Mouse (Mus musculus) liver, embryonic 14.5 days (tissue): Measurements from ENCODE around the gene Hopx. TPM values are rescaled to one million over a fixed set of nuclear protein-coding genes. Genes with fewer than 3 reads are reported as not detected.

Experiments
- ATAC-seq: fragments of 200-750 bp; cut with Nextera tagmentation; 2 replicates; pipeline ENCODE4 v1.8.0; 2017; ENCODE audit warnings: moderate number of reproducible peaks, mild to moderate bottlenecking, moderate library complexity; ENCODE audit not compliant: insufficient read depth
- DNase-seq, 3 experiments: peaks; one replicate each; pipeline ENCODE4 v3.0.0-alpha.2; 2012 to 2013; ENCODE audit warnings: low read depth in 3 of 3, low spot score in 3 of 3
- H3K27ac ChIP-seq: fragments of 300-500 bp; sonication (generic); 2 replicates; pipeline ENCODE4 v1.5.1; 2014; ENCODE audit warnings: moderate library complexity, mild to moderate bottlenecking, control low read depth, inconsistent platforms
- H3K27me3 ChIP-seq: fragments of 300-500 bp; sonication (generic); 2 replicates; pipeline ENCODE4 v1.6.1; 2014; ENCODE audit warnings: mild to moderate bottlenecking, low read length, moderate library complexity; ENCODE audit not compliant: control insufficient read depth, insufficient read depth
- H3K36me3 ChIP-seq: fragments of 300-500 bp; sonication (generic); replicated peaks from 2 replicates; pipeline ENCODE4 v1.6.1; 2014; ENCODE audit warnings: low read depth; ENCODE audit not compliant: control insufficient read depth, insufficient read depth
- H3K4me1 ChIP-seq, 2 experiments: fragments of 200-500 bp in 1 of 2; fragments of 300-500 bp in 1 of 2; sonication (generic) in 1 of 2; replicated peaks; 2 replicates each; pipeline ENCODE4 v1.6.1; 2012 to 2014; ENCODE audit warnings: antibody characterized with exemption in 1 of 2, inconsistent platforms in 1 of 2, low read length in 1 of 2; ENCODE audit not compliant: control insufficient read depth in 2 of 2, insufficient read depth in 2 of 2
- H3K4me2 ChIP-seq: fragments of 300-500 bp; sonication (generic); 2 replicates; pipeline ENCODE4 v1.6.1; 2014; ENCODE audit warnings: low read depth, mild to moderate bottlenecking, control low read depth, moderate library complexity
- H3K4me3 ChIP-seq, 2 experiments: fragments of 200-500 bp in 1 of 2; fragments of 300-500 bp in 1 of 2; sonication (generic) in 1 of 2; 2 replicates each; pipeline ENCODE4 v1.5.1; 2012 to 2014; ENCODE audit warnings: low read depth in 2 of 2, low read length in 2 of 2, mild to moderate bottlenecking in 2 of 2, control low read depth in 1 of 2, inconsistent platforms in 1 of 2, moderate library complexity in 1 of 2; ENCODE audit not compliant: insufficient read depth in 1 of 2
- H3K9ac ChIP-seq: fragments of 300-500 bp; sonication (generic); replicated peaks from 2 replicates; pipeline ENCODE4 v1.6.1; 2014; ENCODE audit warnings: mild to moderate bottlenecking, control low read depth, moderate library complexity
- H3K9me3 ChIP-seq: fragments of 300-500 bp; sonication (generic); 2 replicates; pipeline ENCODE4 v1.6.1; 2016; ENCODE audit warnings: low read length, mixed read lengths; ENCODE audit not compliant: control insufficient read depth
- CTCF ChIP-seq: IDR thresholded peaks from 2 replicates; pipeline ENCODE4 v1.5.1; 2016; ENCODE audit warnings: antibody characterized with exemption, low read depth, control low read depth
- EP300 ChIP-seq: IDR thresholded peaks from 2 replicates; pipeline ENCODE4 v1.6.1; 2016; ENCODE audit warnings: antibody characterized with exemption, low read depth
- WGBS: fragments of 180-500 bp; shearing (Covaris S2); extraction: QIAGEN DNeasy Blood & Tissue Kit; methylation state at CpG from one replicate; pipeline ENCODE4 v1.1.7; 2014; ENCODE audit not compliant: insufficient replicate concordance; 5-methylcytosine and 5-hydroxymethylcytosine counted together
- polyA plus RNA-seq, 2 experiments: library from polyadenylated mRNA; depleted of rRNA in 1 of 2; stranded (reverse) in 1 of 2; unstranded in 1 of 2; fragments of >200 nt; fragmentation: Nextera tagmentation in 1 of 2; extraction: Ambion mirVana in 1 of 2; gene quantifications; 2 replicates each; pipeline versions ENCODE4 v1.2.1 to v1.2.3; 2012 to 2014

Hopx gene
- polyA plus RNA-seq, 2 experiments = 0.19 to 0.74 TPM

DNA sequence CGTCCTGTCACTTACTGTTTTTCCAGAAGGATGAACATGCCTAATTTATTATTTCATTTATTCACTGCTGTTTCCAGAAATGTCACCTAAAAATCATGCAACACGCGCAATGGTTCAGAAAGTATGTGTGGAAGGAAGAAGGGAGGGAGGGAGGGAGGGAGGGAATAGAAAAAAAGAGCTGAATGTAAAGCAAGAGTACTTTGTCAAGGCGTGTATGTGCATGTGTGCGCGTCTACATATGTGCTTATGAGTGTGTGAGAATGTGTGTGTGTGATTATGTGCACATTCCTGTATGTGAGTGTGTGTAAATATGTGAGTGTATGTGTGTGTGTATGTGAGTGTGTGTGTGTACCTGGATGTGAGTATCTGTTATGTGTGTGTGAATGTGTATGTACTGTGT, 25.9 kb upstream of the Hopx start:
- H3K27me3 ChIP-seq = no peaks in the 10 kb centered on the region
- no peaks in the 10 kb centered on the region for H3K9me3 ChIP-seq
- peaks cover 0 to 7% of the 10 kb centered on the region in 2 experiments; a peak in 2 of 4 replicates for H3K4me1 ChIP-seq
- H3K4me3 ChIP-seq = no peak overlapping the region
- ATAC-seq (no peak), DNase-seq (no peak)
- no peak overlapping the region for H3K9ac ChIP-seq
- 74% methylated on average over 6 of the region's 6 CpGs for WGBS
- no peak overlapping the region for H3K27ac ChIP-seq
- H3K4me2 ChIP-seq = no peak overlapping the region
- TF ChIP-seq EP300 = no peak
- no peak for TF ChIP-seq CTCF
- H3K36me3 ChIP-seq = no peaks in the 10 kb centered on the region

DNA sequence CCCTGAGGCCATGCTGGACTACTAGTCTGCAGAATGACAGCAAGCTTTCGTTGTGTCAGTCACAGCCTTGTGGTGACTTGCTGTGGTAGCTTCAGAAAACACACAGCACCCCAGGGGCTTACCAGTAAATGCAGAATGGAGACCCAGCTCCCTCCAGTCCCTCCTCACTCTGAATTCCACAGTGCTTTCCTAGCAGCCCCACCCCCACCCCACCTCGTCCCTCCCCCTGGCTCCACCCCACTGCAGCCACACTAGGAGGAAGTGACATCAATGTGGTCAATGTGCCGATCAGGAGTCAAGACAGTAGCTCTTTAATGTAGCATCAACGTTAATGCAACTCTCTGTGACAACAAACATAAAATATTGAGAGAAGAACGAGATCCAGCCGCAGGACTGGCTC, 25.2 kb upstream of the Hopx start:
- no peaks in the 10 kb centered on the region for H3K27me3 ChIP-seq
- no peaks in the 10 kb centered on the region for H3K36me3 ChIP-seq
- no peak overlapping the region for H3K9ac ChIP-seq
- peak overlapping the region; percentile 5 to 46; a peak in 2 of 4 replicates for H3K4me3 ChIP-seq
- TF ChIP-seq EP300 (no peak), CTCF (no peak)
- no peaks in the 10 kb centered on the region for H3K9me3 ChIP-seq
- H3K27ac ChIP-seq = no peak overlapping the region
- ATAC-seq (peak; percentile 48; the same call in 1 of the 2 replicates), DNase-seq (no peak)
- H3K4me2 ChIP-seq = peak overlapping the region; percentile 57
- WGBS = 35% methylated on average over 6 of the region's 6 CpGs
- H3K4me1 ChIP-seq = peaks cover 0 to 7% of the 10 kb centered on the region in 2 experiments; a peak in 2 of 4 replicates

DNA sequence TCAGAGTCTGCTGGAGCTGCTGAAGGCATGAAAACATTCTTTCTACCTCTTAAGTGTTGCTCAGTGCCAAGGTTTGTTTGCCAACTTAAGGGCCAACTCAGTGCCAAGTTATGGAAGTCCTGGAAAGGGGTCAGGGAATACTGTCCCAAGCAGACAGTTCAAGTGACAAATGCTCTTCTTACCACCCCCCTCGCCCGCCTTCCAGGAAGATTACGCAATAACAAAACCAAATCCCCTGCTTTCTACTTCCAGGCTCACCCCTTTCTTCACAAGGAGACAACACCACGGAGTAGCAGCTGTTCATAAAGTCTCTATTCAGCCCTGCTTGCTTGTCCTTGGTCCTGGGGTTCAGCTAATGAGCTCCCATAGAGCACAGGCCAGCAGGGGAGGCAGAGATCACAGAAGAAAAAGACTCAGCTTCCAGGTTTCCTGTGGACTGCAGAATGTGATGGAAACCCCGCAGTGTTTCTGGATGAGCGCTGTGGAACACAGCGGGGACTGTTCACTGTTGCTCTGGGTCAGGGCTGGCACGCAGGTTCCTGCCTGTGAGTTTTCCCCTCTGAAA, 22.9 kb upstream of the Hopx start:
- no peak overlapping the region for H3K9ac ChIP-seq
- no peaks in the 10 kb centered on the region for H3K36me3 ChIP-seq
- TF ChIP-seq CTCF (no peak), EP300 (no peak)
- H3K27ac ChIP-seq = no peak overlapping the region
- no peaks in the 10 kb centered on the region for H3K9me3 ChIP-seq
- H3K4me3 ChIP-seq = no peak overlapping the region
- no peak for DNase-seq
- 56% methylated on average over 8 of the region's 8 CpGs for WGBS
- H3K4me2 ChIP-seq = no peak overlapping the region
- H3K27me3 ChIP-seq = no peaks in the 10 kb centered on the region
- H3K4me1 ChIP-seq = peaks cover 0 to 24% of the 10 kb centered on the region in 2 experiments; a peak in 2 of 4 replicates
- no peak for ATAC-seq

DNA sequence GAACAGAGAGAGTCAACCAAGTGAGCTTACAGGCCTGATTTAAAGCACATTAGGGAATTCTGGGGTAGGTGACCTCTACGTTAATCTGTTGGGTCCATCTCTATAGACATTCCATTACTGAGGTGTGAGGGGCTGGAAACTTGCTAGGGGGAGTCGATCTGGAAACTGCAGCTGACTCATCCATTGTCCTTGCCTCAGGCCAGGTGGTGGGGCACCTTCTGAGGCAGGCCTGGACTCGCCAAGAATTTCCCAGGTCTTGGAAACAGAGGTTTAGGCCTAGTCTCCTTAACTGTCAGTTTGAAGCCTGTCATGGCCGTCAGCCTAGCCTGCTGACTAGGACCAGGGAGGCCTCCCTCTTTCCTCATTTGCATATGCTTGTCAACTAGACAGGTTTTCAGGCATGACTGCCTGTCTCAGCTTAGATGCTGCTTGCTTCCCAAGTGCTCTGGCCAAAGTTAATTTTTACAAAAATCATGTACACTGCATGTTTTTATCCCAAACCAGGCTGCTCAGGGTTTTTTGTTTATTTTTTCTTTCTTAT, 21.8 kb upstream of the Hopx start:
- 56% methylated on average over 4 of the region's 4 CpGs for WGBS
- TF ChIP-seq CTCF (no peak), EP300 (no peak)
- Histone ChIP-seq H3K27me3 (no peaks in the 10 kb centered on the region), H3K9me3 (no peaks in the 10 kb centered on the region), H3K4me1 (peaks cover 0 to 29% of the 10 kb centered on the region in 2 experiments; a peak in 2 of 4 replicates), H3K36me3 (no peaks in the 10 kb centered on the region), H3K9ac (no peak overlapping the region), H3K27ac (no peak overlapping the region), H3K4me2 (no peak overlapping the region), H3K4me3 (no peak overlapping the region)
- DNase-seq (no peak), ATAC-seq (no peak)

DNA sequence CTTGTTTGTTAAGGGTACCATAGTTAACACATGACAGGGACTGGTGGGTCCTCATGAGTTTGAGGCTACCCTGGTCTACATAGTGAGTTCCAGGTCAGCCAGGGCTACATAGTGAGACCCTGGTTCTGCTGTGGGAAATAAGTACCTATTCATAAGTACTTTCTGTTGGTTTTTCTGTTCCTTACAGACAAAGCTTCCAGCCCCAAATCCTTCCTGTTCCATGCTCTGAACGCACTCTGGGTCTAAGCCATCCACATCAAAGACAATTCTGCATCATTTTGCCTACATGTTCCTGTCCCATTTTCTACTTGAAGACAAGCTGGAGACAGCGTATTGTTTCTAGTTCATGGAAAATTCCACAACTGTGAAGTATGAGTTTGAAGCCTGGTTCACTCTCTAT, 20.0 kb upstream of the Hopx start:
- Histone ChIP-seq H3K9ac (no peak overlapping the region), H3K9me3 (no peaks in the 10 kb centered on the region), H3K36me3 (no peaks in the 10 kb centered on the region), H3K4me2 (0 out of 2 replicates have a peak overlapping the region, but pooled peaks have one; percentile 22), H3K27ac (no peak overlapping the region), H3K4me3 (no peak overlapping the region), H3K27me3 (no peaks in the 10 kb centered on the region), H3K4me1 (peaks cover 0 to 36% of the 10 kb centered on the region in 2 experiments; a peak in 3 of 4 replicates)
- 78% methylated on average over 2 of the region's 2 CpGs for WGBS
- DNase-seq (no peak), ATAC-seq (no peak)
- TF ChIP-seq CTCF (no peak), EP300 (no peak)
